Mouse (Mus musculus) liver, postnatal 0 days (tissue): ENCODE results near the gene Kcnk4. TPM values are rescaled to one million over a fixed set of nuclear protein-coding genes. Genes with fewer than 3 reads are reported as not detected.
A peak's percentile ranks its signal among the peaks of the same experiment; 100 is the strongest.

Experiments used
- ATAC-seq: fragments of 200-750 bp; cut with Nextera tagmentation; 2 replicates; pipeline ENCODE4 v1.8.0; 2017; ENCODE audit warnings: mild to moderate bottlenecking, moderate library complexity
- DNase-seq: peaks from one replicate; pipeline ENCODE4 v3.0.0-alpha.2; 2016
- H3K27ac ChIP-seq: fragments of 300-500 bp; sonication (generic); 2 replicates; pipeline ENCODE4 v1.5.1; 2014; ENCODE audit warnings: antibody characterized with exemption, moderate library complexity, mild to moderate bottlenecking, low read depth
- H3K27me3 ChIP-seq: fragments of 300-500 bp; sonication (generic); 2 replicates; pipeline ENCODE4 v1.6.1; 2014; ENCODE audit warnings: low read length, control low read depth, mixed read lengths; ENCODE audit not compliant: insufficient read depth
- H3K36me3 ChIP-seq: fragments of 300-500 bp; sonication (generic); replicated peaks from 2 replicates; pipeline ENCODE4 v1.6.1; 2014; ENCODE audit warnings: mild to moderate bottlenecking, control low read depth, low read length, moderate library complexity, mixed read lengths; ENCODE audit not compliant: insufficient read depth
- H3K4me1 ChIP-seq: fragments of 300-500 bp; sonication (generic); 2 replicates; pipeline ENCODE4 v1.6.1; 2014; ENCODE audit warnings: antibody characterized with exemption, mild to moderate bottlenecking, control low read depth; ENCODE audit not compliant: insufficient read depth
- H3K4me2 ChIP-seq: fragments of 300-500 bp; sonication (generic); 2 replicates; pipeline ENCODE4 v1.6.1; 2014; ENCODE audit warnings: low read depth, mild to moderate bottlenecking, low read length, moderate library complexity, mixed read lengths
- H3K4me3 ChIP-seq: fragments of 300-500 bp; sonication (generic); 2 replicates; pipeline ENCODE4 v1.5.1; 2014; ENCODE audit warnings: low read depth, low read length
- H3K9ac ChIP-seq: fragments of 300-500 bp; sonication (generic); replicated peaks from 2 replicates; pipeline ENCODE4 v1.6.1; 2014; ENCODE audit warnings: mild to moderate bottlenecking, moderate library complexity
- H3K9me3 ChIP-seq: fragments of 300-500 bp; sonication (generic); 2 replicates; pipeline ENCODE4 v1.6.1; 2016; ENCODE audit warnings: mild to moderate bottlenecking, control low read depth, low read length, mixed read lengths
- CTCF ChIP-seq: sonication (generic); IDR thresholded peaks from 2 replicates; pipeline ENCODE4 v1.5.1; 2016; ENCODE audit warnings: antibody characterized with exemption, low read depth
- EP300 ChIP-seq: IDR thresholded peaks from 2 replicates; pipeline ENCODE4 v1.6.1; 2016; ENCODE audit warnings: antibody characterized with exemption, low read depth, mild to moderate bottlenecking
- WGBS: fragments of 180-500 bp; shearing (Covaris S2); extraction: QIAGEN DNeasy Blood & Tissue Kit; methylation state at CpG from one replicate; pipeline ENCODE4 v1.1.7; 2014; ENCODE audit not compliant: insufficient replicate concordance; 5-methylcytosine and 5-hydroxymethylcytosine counted together
- polyA plus RNA-seq: library from polyadenylated mRNA; unstranded; fragments of >200 nt; fragmentation: Nextera tagmentation; extraction: Ambion mirVana; gene quantifications from 2 replicates; pipeline ENCODE4 v1.2.1, GENCODE M21; 2015

Kcnk4 gene
- polyA plus RNA-seq, 1 experiment from 2014 or later: 0.09 TPM

DNA sequence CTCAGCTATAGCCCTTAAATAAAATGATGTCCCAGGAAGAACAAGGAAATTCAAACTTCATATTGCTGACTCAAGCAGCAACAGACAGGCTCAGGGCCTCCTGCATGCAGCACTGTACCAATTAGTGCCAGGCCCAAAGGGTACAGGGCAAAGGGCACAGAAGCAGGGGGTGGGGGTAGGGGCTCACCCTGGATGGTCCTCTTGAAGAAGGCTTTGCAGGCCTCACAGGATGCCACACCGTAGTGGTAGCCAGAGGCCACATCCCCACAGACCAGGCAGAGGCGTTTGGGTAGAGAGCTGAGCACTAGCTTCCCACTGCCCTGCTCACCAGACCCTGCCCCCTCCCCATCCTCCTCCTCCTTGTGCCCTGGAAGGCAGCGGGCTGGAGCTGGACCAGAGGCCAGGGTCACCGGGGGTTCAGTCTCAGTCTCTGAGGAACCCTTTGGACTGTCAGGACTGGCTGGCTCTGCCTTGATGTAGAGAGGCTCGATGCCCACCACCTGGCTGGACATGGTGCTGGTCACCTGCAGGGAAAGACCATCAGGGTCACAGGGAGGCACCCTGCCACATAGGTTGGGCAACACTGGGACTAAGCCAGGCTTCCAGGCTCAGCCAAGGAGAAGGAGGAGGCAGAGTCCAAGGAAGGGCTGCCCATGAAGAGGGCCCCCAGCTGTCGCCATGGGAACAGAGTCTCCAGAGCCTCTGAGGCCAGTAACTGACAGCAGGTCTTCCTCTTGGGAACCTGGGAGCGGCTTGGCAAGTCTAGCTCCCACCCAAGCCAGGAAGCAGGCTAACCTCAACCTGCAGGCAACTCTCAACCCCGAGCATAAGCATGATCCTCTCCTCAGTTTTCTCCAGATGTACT is 14.2 kb downstream of the Kcnk4 start:
- ATAC-seq (no peak), DNase-seq (no peak)
- TF ChIP-seq CTCF: no peak
- peak overlapping the region; percentile 94 for H3K4me2 ChIP-seq
- peaks cover 34% of the 10 kb centered on the region for H3K4me1 ChIP-seq
- peaks cover 11% of the 10 kb centered on the region for H3K27me3 ChIP-seq
- H3K9ac ChIP-seq: peak overlapping the region; percentile 79
- H3K9me3 ChIP-seq: no peaks in the 10 kb centered on the region
- WGBS: 37% methylated on average over 8 of the region's 8 CpGs
- H3K36me3 ChIP-seq: peaks cover 12% of the 10 kb centered on the region
- peak overlapping the region; percentile 19; the same call in 1 of the 2 replicates for H3K27ac ChIP-seq
- H3K4me3 ChIP-seq: peak overlapping the region; percentile 71

GRCm38 (mm10) chr19:6919431-6919830 is 14.9 kb downstream of the Kcnk4 start:
- Histone ChIP-seq H3K27me3 (peaks cover 5% of the 10 kb centered on the region; the same call in 1 of the 2 replicates), H3K4me1 (peaks cover 29% of the 10 kb centered on the region), H3K36me3 (peaks cover 14% of the 10 kb centered on the region), H3K4me2 (no peak overlapping the region), H3K27ac (no peak overlapping the region), H3K9ac (no peak overlapping the region), H3K9me3 (no peaks in the 10 kb centered on the region), H3K4me3 (no peak overlapping the region)
- DNase-seq: no peak
- ATAC-seq: no peak
- TF ChIP-seq CTCF: no peak
- TF ChIP-seq EP300: no peak

DNA sequence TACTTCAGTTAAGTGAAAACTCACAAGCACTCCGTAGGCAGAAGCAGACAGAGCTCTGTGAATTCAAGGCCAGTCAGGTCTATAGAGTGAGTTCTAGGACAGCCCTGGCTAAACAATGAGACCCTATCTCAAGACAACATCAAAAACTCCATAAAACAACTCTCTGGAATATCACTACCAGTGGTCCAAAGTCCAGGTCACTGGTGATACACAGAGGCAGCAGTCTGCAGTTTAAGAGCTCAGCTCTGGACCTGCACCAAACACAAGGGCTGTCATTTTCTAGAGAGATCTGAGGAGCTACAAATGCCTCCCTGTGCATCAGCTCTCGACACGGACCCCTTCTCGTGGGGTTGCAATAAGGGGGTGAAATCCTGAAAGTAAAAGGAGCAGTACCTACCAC is 16.0 kb downstream of the Kcnk4 start:
- ATAC-seq: no peak
- no peak overlapping the region for H3K4me2 ChIP-seq
- H3K4me1 ChIP-seq: peaks cover 29% of the 10 kb centered on the region
- H3K4me3 ChIP-seq: no peak overlapping the region
- peak overlapping the region; percentile 22; the same call in 1 of the 2 replicates for H3K27ac ChIP-seq
- no peak for TF ChIP-seq EP300
- no peak for TF ChIP-seq CTCF
- WGBS: 70% methylated on average over 4 of the region's 4 CpGs
- H3K9me3 ChIP-seq: no peaks in the 10 kb centered on the region
- H3K36me3 ChIP-seq: peaks cover 23% of the 10 kb centered on the region
- peaks cover 2% of the 10 kb centered on the region; the same call in 1 of the 2 replicates for H3K27me3 ChIP-seq
- H3K9ac ChIP-seq: no peak overlapping the region
- DNase-seq: no peak

GRCm38 (mm10) chr19:6916496-6916895 is 17.8 kb downstream of the Kcnk4 start:
- no peak overlapping the region for H3K4me2 ChIP-seq
- no peaks in the 10 kb centered on the region for H3K9me3 ChIP-seq
- TF ChIP-seq EP300: no peak
- no peak for TF ChIP-seq CTCF
- no peak overlapping the region for H3K4me3 ChIP-seq
- peaks cover 41% of the 10 kb centered on the region for H3K36me3 ChIP-seq
- DNase-seq (no peak), ATAC-seq (no peak)
- no peak overlapping the region for H3K9ac ChIP-seq
- WGBS: 84% methylated on average over 4 of the region's 4 CpGs
- no peaks in the 10 kb centered on the region for H3K27me3 ChIP-seq
- peaks cover 21% of the 10 kb centered on the region for H3K4me1 ChIP-seq
- H3K27ac ChIP-seq: no peak overlapping the region

GRCm38 (mm10) chr19:6915276-6915675 is 19.0 kb downstream of the Kcnk4 start:
- ATAC-seq: peak; percentile 36
- no peak overlapping the region for H3K27ac ChIP-seq
- TF ChIP-seq EP300 (no peak), CTCF (no peak)
- no peak for DNase-seq
- no peak overlapping the region for H3K4me2 ChIP-seq
- H3K9ac ChIP-seq: no peak overlapping the region
- H3K27me3 ChIP-seq: no peaks in the 10 kb centered on the region
- no peaks in the 10 kb centered on the region for H3K9me3 ChIP-seq
- H3K4me3 ChIP-seq: no peak overlapping the region
- peaks cover 46% of the 10 kb centered on the region for H3K36me3 ChIP-seq
- WGBS: 45% methylated on average over 4 of the region's 4 CpGs
- peaks cover 21% of the 10 kb centered on the region for H3K4me1 ChIP-seq

GRCm38 (mm10) chr19:6914540-6914939 is 19.8 kb downstream of the Kcnk4 start:
- no peak overlapping the region for H3K9ac ChIP-seq
- no peak overlapping the region for H3K4me3 ChIP-seq
- no peaks in the 10 kb centered on the region for H3K27me3 ChIP-seq
- TF ChIP-seq CTCF: no peak
- TF ChIP-seq EP300: no peak
- ATAC-seq (no peak), DNase-seq (no peak)
- H3K4me2 ChIP-seq: no peak overlapping the region
- H3K4me1 ChIP-seq: peaks cover 14% of the 10 kb centered on the region
- peaks cover 44% of the 10 kb centered on the region for H3K36me3 ChIP-seq
- no peak overlapping the region for H3K27ac ChIP-seq
- H3K9me3 ChIP-seq: no peaks in the 10 kb centered on the region
- 87% methylated on average over 9 of the region's 9 CpGs for WGBS
